Mouse (Mus musculus) stomach, embryonic 15.5 days (tissue): ENCODE measurements around the gene 2410015M20Rik. TPM values are rescaled to one million over a fixed set of nuclear protein-coding genes. Genes with fewer than 3 reads are reported as not detected.
"Not testable (repeated sequence)": the region's sequence is repeated elsewhere in the genome, so short reads cannot be mapped to it uniquely, and the experiment has no call there.

Experiments
- ATAC-seq: fragments of 200-750 bp; cut with Nextera tagmentation; 2 replicates; pipeline ENCODE4 v1.8.0; 2017; ENCODE audit warnings: low read depth, moderate number of reproducible peaks, moderate TSS enrichment; ENCODE audit not compliant: insufficient read depth, low FRiP score
- H3K27ac ChIP-seq: fragments of 300-500 bp; sonication (generic); 2 replicates; pipeline ENCODE4 v1.5.1; 2015; ENCODE audit warnings: mild to moderate bottlenecking, inconsistent platforms
- H3K27me3 ChIP-seq: fragments of 300-500 bp; sonication (generic); replicated peaks from 2 replicates; pipeline ENCODE4 v1.6.1; 2015; ENCODE audit warnings: inconsistent platforms
- H3K36me3 ChIP-seq: fragments of 300-500 bp; sonication (generic); 2 replicates; pipeline ENCODE4 v1.6.1; 2015; ENCODE audit warnings: inconsistent platforms
- H3K4me1 ChIP-seq: fragments of 300-500 bp; sonication (generic); 2 replicates; pipeline ENCODE4 v1.6.1; 2015; ENCODE audit warnings: inconsistent platforms
- H3K4me2 ChIP-seq: fragments of 300-500 bp; sonication (generic); 2 replicates; pipeline ENCODE4 v1.6.1; 2015; ENCODE audit warnings: mild to moderate bottlenecking, inconsistent platforms
- H3K4me3 ChIP-seq: fragments of 300-500 bp; sonication (generic); replicated peaks from 2 replicates; pipeline ENCODE4 v1.5.1; 2015; ENCODE audit warnings: inconsistent platforms
- H3K9ac ChIP-seq: fragments of 300-500 bp; sonication (generic); 2 replicates; pipeline ENCODE4 v1.6.1; 2015; ENCODE audit warnings: inconsistent platforms
- H3K9me3 ChIP-seq: fragments of 300-500 bp; sonication (generic); 2 replicates; pipeline ENCODE4 v1.6.1; 2016; ENCODE audit warnings: inconsistent platforms
- WGBS: fragments of 180-500 bp; shearing (Covaris S2); methylation state at CpG from one replicate; pipeline ENCODE4 v1.1.7; 2015; 5-methylcytosine and 5-hydroxymethylcytosine counted together
- polyA plus RNA-seq: library from polyadenylated mRNA; unstranded; fragments of >200 nt; fragmentation: Nextera tagmentation; extraction: Ambion mirVana; gene quantifications from 2 replicates; pipeline ENCODE4 v1.2.1, GENCODE M21; 2015

2410015M20Rik gene
- 230 and 238 TPM in 2 replicates for polyA plus RNA-seq

DNA sequence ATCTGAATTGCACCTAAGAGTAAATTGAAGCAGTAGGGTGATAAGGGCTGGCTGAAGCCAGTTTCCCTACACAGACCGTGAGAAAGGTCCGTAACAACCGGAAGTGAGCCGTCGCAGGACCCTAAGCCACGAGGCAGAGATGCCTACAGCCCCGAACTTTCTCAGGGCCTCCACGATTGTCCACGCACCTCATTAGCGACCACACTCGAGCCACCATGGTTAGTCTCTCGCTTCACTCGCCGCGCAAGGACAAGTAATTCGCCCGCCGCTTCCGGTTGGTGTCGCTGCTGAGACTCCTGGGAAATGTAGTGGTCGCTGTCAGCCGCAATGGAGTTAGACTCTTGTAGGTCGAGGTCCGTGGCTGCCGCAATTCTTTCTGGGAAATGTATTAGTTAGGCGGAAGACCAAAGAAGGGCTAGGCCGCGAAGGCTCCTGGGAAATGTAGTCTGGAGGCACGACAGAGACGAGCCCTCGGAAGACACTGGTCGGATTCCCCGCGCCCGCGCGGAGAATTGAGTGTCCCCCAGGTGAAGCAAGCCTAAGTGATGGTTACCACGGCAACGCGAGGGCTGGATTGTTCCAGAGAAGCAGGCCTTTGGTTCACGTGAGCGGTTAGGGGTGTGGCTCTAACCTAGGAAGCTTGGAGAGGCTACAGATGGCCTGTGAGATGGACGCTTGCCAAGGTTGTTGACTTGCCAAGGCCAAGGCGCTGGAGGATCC is at the start of gene 2410015M20Rik:
Gene 2410015M20Rik, minus strand, starts transcription at position 320 of the 720 bp plus-strand sequence.
- H3K4me2 ChIP-seq = peak within 1 kb of the TSS; percentile 83
- H3K4me3 ChIP-seq = peak within 1 kb of the TSS; percentile 74
- ATAC-seq = peak; percentile 86
- 0% methylated on average over 44 of the region's 44 CpGs for WGBS
- no peaks in the 10 kb centered on the region for H3K27me3 ChIP-seq
- H3K36me3 ChIP-seq = peaks cover 30% of the 10 kb centered on the region
- H3K4me1 ChIP-seq = peaks cover 28% of the 10 kb centered on the region
- H3K27ac ChIP-seq = peak within 1 kb of the TSS; percentile 83
- H3K9ac ChIP-seq = peak within 1 kb of the TSS; percentile 71
- no peaks in the 10 kb centered on the region for H3K9me3 ChIP-seq

DNA sequence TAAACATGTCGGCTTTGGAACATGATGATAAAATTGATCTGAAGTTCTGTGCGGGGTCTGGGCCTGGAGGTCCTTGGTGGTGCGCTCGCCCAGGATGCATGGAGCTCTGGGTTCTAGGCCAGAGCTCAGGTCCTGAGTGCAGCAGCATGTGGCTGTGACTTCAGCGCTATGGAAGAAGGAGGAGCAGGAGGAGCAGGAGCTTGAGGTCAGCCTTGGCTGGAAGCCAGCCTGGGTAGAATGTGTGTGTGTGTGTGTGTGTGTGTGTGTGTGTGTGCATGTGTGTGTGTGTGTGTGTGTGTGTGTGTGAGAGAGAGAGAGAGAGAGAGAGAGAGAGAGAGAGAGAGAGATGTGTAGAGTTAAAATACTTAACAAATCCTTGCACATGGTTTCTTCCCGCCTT is 46.6 kb upstream of the 2410015M20Rik start:
- Histone ChIP-seq H3K36me3 (no peaks in the 10 kb centered on the region), H3K27ac (no peak overlapping the region), H3K4me3 (no peak overlapping the region), H3K4me2 (no peak overlapping the region), H3K9me3 (no peaks in the 10 kb centered on the region), H3K27me3 (no peaks in the 10 kb centered on the region), H3K4me1 (no peaks in the 10 kb centered on the region), H3K9ac (no peak overlapping the region)
- 76% methylated on average over 6 of the region's 6 CpGs for WGBS
- ATAC-seq = no peak

DNA sequence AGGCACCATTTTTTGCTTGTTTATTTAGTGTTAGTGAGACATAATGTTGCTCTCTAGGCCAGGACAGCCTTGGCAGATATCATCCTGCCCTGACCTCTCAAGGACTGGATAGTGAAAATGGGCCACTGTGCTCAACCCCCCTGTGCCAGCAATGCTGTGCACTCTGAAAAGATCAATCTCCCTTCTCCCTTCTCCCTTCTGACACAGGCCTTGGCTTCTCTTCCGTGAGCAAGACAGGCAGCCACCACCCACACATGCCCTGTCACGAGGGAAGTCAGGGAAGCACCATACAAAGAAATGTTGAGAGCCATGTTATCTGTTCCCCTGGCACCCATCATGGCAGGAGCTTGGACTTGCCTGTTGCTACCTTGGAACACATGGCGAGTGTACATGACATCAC is 45.7 kb upstream of the 2410015M20Rik start:
- no peaks in the 10 kb centered on the region for H3K36me3 ChIP-seq
- no peaks in the 10 kb centered on the region for H3K9me3 ChIP-seq
- 78% methylated on average over 3 of the region's 3 CpGs for WGBS

DNA sequence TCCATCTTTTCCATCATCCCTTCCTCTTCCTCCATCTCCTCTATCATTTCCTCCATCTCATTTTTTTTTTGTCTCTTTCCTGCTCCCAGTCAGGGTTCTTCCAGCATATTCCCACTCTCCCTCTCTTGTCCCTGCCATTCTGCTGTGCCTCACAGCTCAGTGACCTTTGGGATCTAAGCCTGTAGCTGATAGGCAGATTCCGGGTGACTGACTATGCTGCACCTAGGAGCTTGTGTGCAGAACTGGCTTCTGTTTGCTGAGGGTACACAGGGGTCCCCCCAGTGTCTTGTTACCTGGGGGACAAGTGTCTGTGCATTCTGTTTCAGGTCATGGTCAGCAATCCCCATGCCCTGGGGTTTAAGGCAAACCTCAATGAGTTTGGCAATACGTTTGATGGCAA is 45.2 kb upstream of the 2410015M20Rik start:
- no peak overlapping the region for H3K4me3 ChIP-seq
- ATAC-seq = no peak
- no peaks in the 10 kb centered on the region for H3K9me3 ChIP-seq
- H3K4me1 ChIP-seq = no peaks in the 10 kb centered on the region
- no peak overlapping the region for H3K27ac ChIP-seq
- no peak overlapping the region for H3K9ac ChIP-seq
- no peak overlapping the region for H3K4me2 ChIP-seq
- H3K36me3 ChIP-seq = no peaks in the 10 kb centered on the region
- no peaks in the 10 kb centered on the region for H3K27me3 ChIP-seq
- WGBS = 70% methylated on average over 2 of the region's 2 CpGs

More for the DNA sequence above, 45.7 kb upstream of the 2410015M20Rik start:
- Histone ChIP-seq H3K9ac (no peak overlapping the region), H3K27me3 (no peaks in the 10 kb centered on the region), H3K4me3 (no peak overlapping the region), H3K27ac (no peak overlapping the region), H3K4me1 (no peaks in the 10 kb centered on the region), H3K4me2 (no peak overlapping the region)
- no peak for ATAC-seq

DNA sequence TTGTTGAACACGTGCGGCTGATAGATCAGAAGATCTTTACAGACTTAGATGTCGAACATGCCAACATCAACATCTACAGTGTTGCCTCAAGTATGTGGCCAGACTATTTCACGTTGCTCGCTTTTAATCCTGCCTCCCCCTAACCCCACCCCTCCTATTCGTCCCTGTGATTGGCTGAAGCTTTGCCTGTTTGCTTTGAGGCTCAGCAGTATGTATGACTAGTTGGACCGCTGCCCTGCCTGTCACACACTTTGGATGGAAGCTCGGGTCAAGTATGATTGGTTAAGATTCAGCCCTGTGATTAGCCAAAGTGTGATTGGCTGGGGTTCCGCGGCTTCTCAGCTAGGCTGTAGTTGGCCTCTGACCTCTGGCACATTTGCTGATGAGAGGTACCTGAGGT is 42.2 kb upstream of the 2410015M20Rik start:
- no peak overlapping the region for H3K4me3 ChIP-seq
- peak; percentile 51; the same call in 1 of the 2 replicates for ATAC-seq
- no peak overlapping the region for H3K9ac ChIP-seq
- H3K27me3 ChIP-seq = no peaks in the 10 kb centered on the region
- H3K4me2 ChIP-seq = no peak overlapping the region
- 25% methylated on average over 10 of the region's 10 CpGs for WGBS
- H3K4me1 ChIP-seq = no peaks in the 10 kb centered on the region
- H3K36me3 ChIP-seq = no peaks in the 10 kb centered on the region
- no peaks in the 10 kb centered on the region for H3K9me3 ChIP-seq
- no peak overlapping the region for H3K27ac ChIP-seq

DNA sequence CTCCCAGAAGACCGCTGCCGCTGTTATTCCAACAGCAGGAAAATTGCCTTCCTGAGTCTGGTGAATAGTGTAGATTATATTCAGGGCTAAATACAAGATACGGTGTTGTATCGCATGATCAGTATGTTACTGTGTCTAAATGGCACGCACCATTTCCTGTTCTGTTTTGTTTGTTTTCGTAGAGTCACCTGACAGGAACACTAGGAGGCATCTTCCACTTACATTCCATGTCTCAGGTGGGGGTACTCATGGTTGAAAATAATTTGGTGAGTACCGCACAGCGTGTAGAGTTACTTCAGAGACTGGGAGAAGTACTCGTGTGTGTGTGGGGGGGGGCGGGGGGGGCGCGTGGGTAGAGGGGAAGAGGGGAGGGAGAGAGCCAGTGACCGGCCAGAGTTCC is 38.0 kb upstream of the 2410015M20Rik start:
- H3K36me3 ChIP-seq = no peaks in the 10 kb centered on the region
- no peak overlapping the region for H3K9ac ChIP-seq
- H3K4me1 ChIP-seq = no peaks in the 10 kb centered on the region
- no peak for ATAC-seq
- no peaks in the 10 kb centered on the region for H3K9me3 ChIP-seq
- no peaks in the 10 kb centered on the region for H3K27me3 ChIP-seq
- H3K4me3 ChIP-seq = no peak overlapping the region
- 61% methylated on average over 10 of the region's 13 CpGs for WGBS
- no peak overlapping the region for H3K4me2 ChIP-seq
- H3K27ac ChIP-seq = no peak overlapping the region

DNA sequence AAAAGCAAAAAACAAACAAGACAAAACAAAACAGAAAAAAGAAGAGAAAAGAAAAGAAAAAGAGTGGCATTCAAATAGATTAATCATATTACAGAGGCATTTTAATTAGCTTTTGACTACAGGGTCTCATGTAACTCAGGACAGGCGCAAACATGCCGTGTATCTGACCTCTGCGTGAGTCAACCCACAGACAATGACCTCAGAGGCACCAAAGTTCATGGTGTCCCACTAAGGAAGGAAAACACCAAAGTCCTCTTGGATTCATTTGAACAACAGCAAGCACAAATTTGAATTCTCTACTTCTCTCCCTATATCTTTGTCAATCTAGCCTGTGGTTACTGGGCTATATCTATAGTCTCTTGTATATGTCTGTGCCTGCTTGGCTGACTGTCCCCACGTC is 33.7 kb upstream of the 2410015M20Rik start:
- H3K4me2 ChIP-seq = no peak overlapping the region
- H3K9me3 ChIP-seq = no peaks in the 10 kb centered on the region
- no peaks in the 10 kb centered on the region for H3K27me3 ChIP-seq
- H3K4me1 ChIP-seq = no peaks in the 10 kb centered on the region
- no peaks in the 10 kb centered on the region for H3K36me3 ChIP-seq
- 83% methylated on average over 4 of the region's 4 CpGs for WGBS
- H3K4me3 ChIP-seq = no peak overlapping the region
- H3K27ac ChIP-seq = no peak overlapping the region
- ATAC-seq = no peak
- H3K9ac ChIP-seq = no peak overlapping the region

DNA sequence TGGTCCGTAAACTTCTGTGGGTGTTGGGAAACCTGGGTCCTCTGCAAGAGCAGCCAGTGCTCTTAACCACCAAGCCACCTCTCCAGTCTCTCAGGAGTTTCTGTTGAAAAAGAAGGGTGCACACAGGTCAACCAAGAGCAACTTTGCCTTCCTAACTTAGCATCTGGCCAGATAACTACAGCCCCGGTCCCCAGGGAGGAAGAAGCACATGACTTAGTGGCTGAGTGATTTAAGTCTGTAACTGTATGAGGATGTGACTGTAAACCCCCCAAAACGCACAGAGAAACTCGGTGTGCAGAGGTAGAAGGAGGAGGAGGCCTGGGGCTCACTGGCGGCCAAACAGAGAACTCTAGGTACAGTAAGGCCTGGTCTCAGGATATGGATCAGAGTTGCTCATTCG is 24.5 kb upstream of the 2410015M20Rik start:
- WGBS = 86% methylated on average over 6 of the region's 6 CpGs

DNA sequence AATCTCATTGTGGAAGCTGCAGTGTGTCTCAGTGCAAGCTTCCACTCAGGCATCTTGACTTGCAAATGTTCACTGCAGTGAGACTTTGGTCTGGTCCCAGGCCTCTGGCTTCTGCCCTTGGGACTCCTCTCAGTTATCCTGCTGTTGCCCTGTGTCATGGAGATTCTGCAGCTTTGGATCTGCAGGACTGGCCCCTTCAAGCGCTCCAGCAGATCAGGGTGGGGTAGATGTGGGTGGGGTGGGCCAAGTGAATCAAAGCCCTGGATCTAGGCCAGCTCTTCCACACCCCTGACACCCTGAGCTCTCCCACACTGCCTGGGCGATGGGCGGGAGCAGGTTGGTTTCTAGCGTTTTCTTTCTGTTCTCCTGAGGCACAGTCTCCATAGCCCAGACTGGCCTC is 22.2 kb upstream of the 2410015M20Rik start:
- Histone ChIP-seq H3K27me3 (no peaks in the 10 kb centered on the region), H3K27ac (no peak overlapping the region), H3K36me3 (no peaks in the 10 kb centered on the region), H3K9ac (no peak overlapping the region), H3K4me1 (peaks cover 5% of the 10 kb centered on the region; the same call in 1 of the 2 replicates), H3K9me3 (no peaks in the 10 kb centered on the region), H3K4me3 (no peak overlapping the region), H3K4me2 (no peak overlapping the region)
- WGBS = 41% methylated on average over 4 of the region's 4 CpGs
- no peak for ATAC-seq

More for the DNA sequence above, 24.5 kb upstream of the 2410015M20Rik start:
- H3K27ac ChIP-seq = no peak overlapping the region
- no peaks in the 10 kb centered on the region for H3K36me3 ChIP-seq
- no peak overlapping the region for H3K4me3 ChIP-seq
- no peaks in the 10 kb centered on the region for H3K27me3 ChIP-seq
- H3K4me1 ChIP-seq = no peaks in the 10 kb centered on the region
- H3K4me2 ChIP-seq = no peak overlapping the region
- no peaks in the 10 kb centered on the region for H3K9me3 ChIP-seq
- no peak for ATAC-seq
- H3K9ac ChIP-seq = no peak overlapping the region

DNA sequence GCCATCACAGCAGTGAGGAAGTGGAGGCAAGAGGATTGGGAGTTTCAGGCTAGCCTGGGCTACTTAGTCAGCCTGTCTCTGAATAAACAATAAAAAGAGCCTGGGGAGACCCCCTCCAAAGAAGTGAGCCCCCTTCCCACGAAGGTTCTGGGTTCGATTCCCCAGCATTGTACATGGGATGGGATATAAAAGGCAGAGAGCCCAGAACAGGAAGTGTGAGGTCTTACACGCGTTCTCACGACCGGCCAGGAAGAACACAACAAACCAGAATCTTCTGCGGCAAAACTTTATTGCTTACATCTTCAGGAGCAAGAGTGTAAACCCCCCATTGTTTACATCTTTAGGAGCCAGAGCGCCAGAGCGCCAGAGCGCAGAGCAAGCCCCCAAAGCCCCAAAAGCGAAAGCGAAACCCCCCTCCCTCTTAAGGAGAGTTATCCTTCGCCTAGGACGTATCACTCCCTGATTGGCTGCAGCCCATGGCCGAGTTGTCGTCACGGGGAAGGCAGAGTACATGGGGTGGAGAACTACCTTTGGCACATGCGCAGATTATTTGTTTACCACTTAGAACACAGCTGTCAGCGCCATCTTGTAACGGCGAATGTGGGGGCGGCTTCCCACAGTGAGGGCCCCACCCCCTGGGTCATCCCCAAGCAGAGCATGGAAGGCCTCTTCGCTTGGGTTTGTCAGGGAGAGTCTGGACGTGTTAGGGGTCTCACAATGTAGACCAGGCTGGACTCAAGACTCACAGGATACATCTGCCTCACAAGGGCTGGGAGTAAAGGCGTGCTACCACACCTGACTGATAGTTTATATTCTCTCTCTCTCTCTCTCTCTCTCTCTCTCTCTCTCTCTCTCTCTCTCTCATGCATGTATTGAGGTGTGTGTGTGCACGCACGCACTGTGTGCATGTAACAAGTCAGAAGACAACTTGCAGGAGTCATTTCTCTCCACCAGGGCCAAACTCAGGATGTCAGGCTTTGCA is 20.5 kb upstream of the 2410015M20Rik start:
- not testable (repeated sequence) for H3K4me3 ChIP-seq, ATAC-seq

DNA sequence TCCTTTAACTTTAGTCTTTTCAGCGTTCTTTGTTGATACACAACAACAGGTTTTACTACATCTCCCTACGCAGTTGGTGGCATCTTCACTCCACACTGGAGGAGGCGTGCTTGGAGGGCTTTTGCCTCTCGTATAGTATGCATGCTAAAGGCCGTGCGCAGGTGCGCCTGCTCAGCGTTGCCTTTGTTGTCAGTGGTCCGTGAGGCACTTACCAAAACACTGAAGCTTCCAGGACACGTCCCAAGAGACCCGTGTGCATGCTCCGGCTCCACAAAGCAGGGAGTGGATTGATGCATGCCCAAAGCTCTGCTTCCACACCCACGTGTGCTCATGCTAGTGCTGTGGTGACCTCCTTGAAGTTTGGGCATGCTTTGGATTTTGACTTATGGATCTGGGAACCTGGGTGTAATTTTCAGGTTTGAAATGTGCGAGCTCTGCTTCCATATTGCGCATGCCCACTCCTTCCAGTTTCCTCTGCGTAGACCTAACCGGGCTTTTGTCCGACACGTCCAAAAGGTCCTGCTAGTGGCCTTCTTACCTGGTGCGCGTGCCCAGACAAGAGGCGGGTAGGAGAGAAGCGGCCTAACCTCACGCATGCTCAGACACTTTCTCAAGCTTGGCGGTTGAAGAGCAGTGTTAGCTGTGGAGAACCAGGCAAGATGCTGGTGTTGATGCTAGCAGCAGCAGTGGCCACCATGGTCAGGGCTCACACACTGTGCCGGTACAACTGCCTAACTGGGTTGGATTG is 18.1 kb upstream of the 2410015M20Rik start, which contains the start of gene Catsperd:
Gene Catsperd, plus strand, starts transcription at position 614 of the 748 bp plus-strand sequence.
- 10% methylated on average over 26 of the region's 26 CpGs for WGBS
- Histone ChIP-seq H3K27ac (peak within 1 kb of the TSS; percentile 88), H3K36me3 (peaks cover 7% of the 10 kb centered on the region; the same call in 1 of the 2 replicates), H3K4me2 (peak within 1 kb of the TSS; percentile 95), H3K9me3 (no peaks in the 10 kb centered on the region), H3K4me1 (peaks cover 21% of the 10 kb centered on the region), H3K9ac (peak within 1 kb of the TSS; percentile 19; the same call in 1 of the 2 replicates), H3K27me3 (no peaks in the 10 kb centered on the region), H3K4me3 (peak within 1 kb of the TSS; percentile 86)
- peak; percentile 10; the same call in 1 of the 2 replicates for ATAC-seq

More for the DNA sequence above, 20.5 kb upstream of the 2410015M20Rik start:
- not testable (repeated sequence) for H3K27ac ChIP-seq, H3K27me3 ChIP-seq, H3K36me3 ChIP-seq, H3K9ac ChIP-seq, H3K9me3 ChIP-seq, H3K4me2 ChIP-seq
- 85% methylated on average over 27 of the region's 27 CpGs for WGBS
- H3K4me1 ChIP-seq = peaks cover 17% of the 10 kb centered on the region
